Mouse (Mus musculus): ENCODE data around the gene Cyba. TPM values are rescaled to one million over a fixed set of nuclear protein-coding genes. Genes with fewer than 3 reads are reported as not detected.

Gene Cyba
- polyA plus RNA-seq, 1 experiment from 2014 or later = 70.0 TPM

- H3K27me3 ChIP-seq (ENCODE audit: poor library complexity, severe bottlenecking) = no peaks in the 10 kb centered on the region
- H3K4me1 ChIP-seq = peaks cover 31% of the 10 kb centered on the region
- peaks cover 20% of the 10 kb centered on the region for H3K36me3 ChIP-seq (replicated peaks)
- peak; percentile 99 for DNase-seq (ENCODE audit: extremely low spot score, low spot score)
- peak within 1 kb of the TSS; percentile 71 for H3K4me3 ChIP-seq
- under 1% methylated on average over 47 of the region's 47 CpGs for WGBS
- H3K27ac ChIP-seq = peak within 1 kb of the TSS; percentile 94
- H3K9me3 ChIP-seq = no peaks in the 10 kb centered on the region
These were observed 10.7 kb upstream of the Cyba start, which contains the start of gene Mvd for GRCm38 (mm10) chr8:122443262-122444006. Gene Mvd, minus strand, starts transcription at chr8:122443422.

DNA sequence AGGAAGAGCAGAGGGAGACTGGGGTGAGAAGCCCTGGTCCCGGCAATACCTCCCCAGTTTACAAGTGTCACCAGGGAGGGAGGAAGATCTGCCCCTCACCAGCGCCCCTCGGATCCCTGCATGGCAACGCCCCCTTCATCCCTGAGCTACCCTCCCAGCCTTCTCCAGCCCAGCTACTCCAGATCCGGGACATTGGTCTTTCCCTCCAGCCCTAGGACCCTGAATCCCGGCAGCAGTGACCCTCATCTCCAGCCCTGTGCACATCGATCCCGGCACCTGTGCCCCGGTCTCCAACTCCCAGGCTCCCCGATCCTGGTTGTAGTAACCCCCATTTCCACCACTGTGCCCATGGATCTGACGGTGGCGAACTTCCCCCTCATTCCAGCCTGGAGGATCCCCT is 10.1 kb upstream of the Cyba start:
- Histone ChIP-seq H3K27ac (peak overlapping the region; percentile 94), H3K9me3 (no peaks in the 10 kb centered on the region), H3K4me1 (peaks cover 33% of the 10 kb centered on the region), H3K27me3 (ENCODE audit: poor library complexity, severe bottlenecking) (no peaks in the 10 kb centered on the region), H3K4me3 (peak overlapping the region; percentile 71), H3K36me3 (replicated peaks) (peaks cover 27% of the 10 kb centered on the region)
- DNase-seq (ENCODE audit: extremely low spot score, low spot score) = no peak
- WGBS = 1% methylated on average over 12 of the region's 12 CpGs

- Histone ChIP-seq H3K36me3 (replicated peaks) (peaks cover 31% of the 10 kb centered on the region), H3K4me1 (peaks cover 33% of the 10 kb centered on the region), H3K4me3 (peak overlapping the region; percentile 71), H3K9me3 (no peaks in the 10 kb centered on the region), H3K27me3 (ENCODE audit: poor library complexity, severe bottlenecking) (no peaks in the 10 kb centered on the region), H3K27ac (peak overlapping the region; percentile 94)
- WGBS = 22% methylated on average over 7 of the region's 7 CpGs
- no peak for DNase-seq (ENCODE audit: extremely low spot score, low spot score)
These were observed 9.6 kb upstream of the Cyba start for GRCm38 (mm10) chr8:122442356-122442755.

DNA sequence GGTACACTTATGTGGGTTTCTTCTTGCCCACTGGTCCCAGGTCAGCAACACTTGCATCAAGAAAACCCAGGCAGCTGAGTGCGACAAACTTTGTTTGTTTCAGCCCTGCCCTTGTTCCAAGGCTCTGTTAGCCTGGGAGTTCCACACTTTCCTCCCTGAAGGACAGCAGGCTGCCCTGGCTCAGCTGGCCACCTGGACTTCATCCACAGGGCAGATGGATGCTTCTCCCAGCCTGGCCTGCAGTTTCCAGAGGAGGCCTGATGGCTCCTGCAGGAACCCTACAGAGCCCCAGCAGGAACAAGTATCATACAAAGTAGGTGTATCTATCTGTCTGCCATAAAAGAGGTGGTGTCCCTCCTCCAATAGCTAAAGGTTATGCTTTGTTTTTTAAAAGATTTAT is 8.6 kb upstream of the Cyba start:
- DNase-seq (ENCODE audit: extremely low spot score, low spot score) = no peak
- 94% methylated on average over 1 of the region's 1 CpGs for WGBS
- peaks cover 41% of the 10 kb centered on the region for H3K36me3 ChIP-seq (replicated peaks)

GRCm38 (mm10) chr8:122439336-122439735 is 6.6 kb upstream of the Cyba start:
- Histone ChIP-seq H3K27ac (no peak overlapping the region), H3K36me3 (replicated peaks) (peaks cover 61% of the 10 kb centered on the region), H3K9me3 (peaks cover 4% of the 10 kb centered on the region), H3K4me3 (no peak overlapping the region), H3K27me3 (ENCODE audit: poor library complexity, severe bottlenecking) (no peaks in the 10 kb centered on the region; the same call in 1 of the 2 replicates), H3K4me1 (peaks cover 15% of the 10 kb centered on the region)
- no peak for DNase-seq (ENCODE audit: extremely low spot score, low spot score)
- WGBS = 95% methylated on average over 16 of the region's 16 CpGs

More for the DNA sequence above, 8.6 kb upstream of the Cyba start:
- Histone ChIP-seq H3K4me1 (peaks cover 33% of the 10 kb centered on the region), H3K9me3 (no peaks in the 10 kb centered on the region), H3K4me3 (no peak overlapping the region; the same call in 1 of the 2 replicates), H3K27ac (no peak overlapping the region), H3K27me3 (ENCODE audit: poor library complexity, severe bottlenecking) (no peaks in the 10 kb centered on the region; the same call in 1 of the 2 replicates)

GRCm38 (mm10) chr8:122437708-122438331 is 5.1 kb upstream of the Cyba start:
- H3K27ac ChIP-seq = no peak overlapping the region
- H3K9me3 ChIP-seq = peaks cover 4% of the 10 kb centered on the region
- H3K36me3 ChIP-seq (replicated peaks) = peaks cover 73% of the 10 kb centered on the region
- H3K4me3 ChIP-seq = no peak overlapping the region
- H3K27me3 ChIP-seq (ENCODE audit: poor library complexity, severe bottlenecking) = no peaks in the 10 kb centered on the region; the same call in 1 of the 2 replicates
- H3K4me1 ChIP-seq = peaks cover 19% of the 10 kb centered on the region
- DNase-seq (ENCODE audit: extremely low spot score, low spot score) = no peak
- 93% methylated on average over 13 of the region's 13 CpGs for WGBS

GRCm38 (mm10) chr8:122436586-122437125 is 3.9 kb upstream of the Cyba start:
- Histone ChIP-seq H3K27me3 (ENCODE audit: poor library complexity, severe bottlenecking) (peaks cover 6% of the 10 kb centered on the region; the same call in 1 of the 2 replicates), H3K36me3 (replicated peaks) (peaks cover 73% of the 10 kb centered on the region), H3K9me3 (peaks cover 4% of the 10 kb centered on the region), H3K4me3 (no peak overlapping the region), H3K4me1 (peaks cover 24% of the 10 kb centered on the region), H3K27ac (no peak overlapping the region)
- DNase-seq (ENCODE audit: extremely low spot score, low spot score) = no peak
- WGBS = 91% methylated on average over 20 of the region's 20 CpGs

GRCm38 (mm10) chr8:122436146-122436545 is 3.4 kb upstream of the Cyba start:
- Histone ChIP-seq H3K27me3 (ENCODE audit: poor library complexity, severe bottlenecking) (peaks cover 11% of the 10 kb centered on the region; the same call in 1 of the 2 replicates), H3K4me1 (peaks cover 29% of the 10 kb centered on the region), H3K36me3 (replicated peaks) (peaks cover 73% of the 10 kb centered on the region), H3K4me3 (no peak overlapping the region), H3K27ac (no peak overlapping the region), H3K9me3 (peaks cover 4% of the 10 kb centered on the region)
- 94% methylated on average over 9 of the region's 9 CpGs for WGBS
- no peak for DNase-seq (ENCODE audit: extremely low spot score, low spot score)

- Histone ChIP-seq H3K27me3 (ENCODE audit: poor library complexity, severe bottlenecking) (peaks cover 14% of the 10 kb centered on the region; the same call in 1 of the 2 replicates), H3K4me3 (no peak overlapping the region), H3K4me1 (peaks cover 34% of the 10 kb centered on the region), H3K36me3 (replicated peaks) (peaks cover 73% of the 10 kb centered on the region), H3K9me3 (peaks cover 4% of the 10 kb centered on the region), H3K27ac (no peak overlapping the region)
- DNase-seq (ENCODE audit: extremely low spot score, low spot score) = no peak
- WGBS = 91% methylated on average over 6 of the region's 6 CpGs
These were observed 2.6 kb upstream of the Cyba start for GRCm38 (mm10) chr8:122435375-122435774.

DNA sequence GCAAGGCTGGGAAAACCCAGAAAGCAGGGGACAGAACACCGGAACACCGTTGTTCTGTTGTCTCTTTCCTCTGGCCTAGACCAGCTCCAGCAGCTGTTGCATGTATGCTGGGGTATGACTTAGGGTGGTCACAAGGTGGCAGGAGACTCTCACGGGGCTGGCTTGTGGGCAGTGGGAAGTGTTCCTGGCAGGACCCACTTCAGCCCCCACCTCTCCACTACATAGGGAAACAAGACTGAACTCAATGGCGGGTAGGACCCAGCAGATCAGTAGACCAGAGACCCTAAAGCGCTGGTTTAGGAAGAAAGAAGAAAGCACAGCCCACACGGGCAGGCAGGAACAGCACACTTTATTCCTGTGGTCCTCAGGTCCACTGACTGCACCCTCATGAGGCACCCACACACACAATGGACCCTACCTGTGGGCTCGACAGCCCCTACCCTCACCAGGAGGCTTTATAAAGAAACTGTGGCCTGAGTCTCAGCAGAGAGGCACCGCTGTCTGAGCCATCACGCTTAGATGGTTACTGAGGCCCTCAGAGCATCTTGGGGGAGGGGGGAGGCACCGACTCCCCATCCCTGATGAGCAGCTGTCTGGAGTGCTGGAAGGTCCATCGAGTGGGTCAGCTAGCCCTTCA is 657 bp upstream of the Cyba start:
- 68% methylated on average over 11 of the region's 11 CpGs for WGBS
- no peak for DNase-seq (ENCODE audit: extremely low spot score, low spot score)
- Histone ChIP-seq H3K27ac (peak overlapping the region; percentile 84), H3K4me1 (peaks cover 34% of the 10 kb centered on the region), H3K27me3 (ENCODE audit: poor library complexity, severe bottlenecking) (peaks cover 14% of the 10 kb centered on the region; the same call in 1 of the 2 replicates), H3K4me3 (peak overlapping the region; percentile 63; the same call in 1 of the 2 replicates), H3K9me3 (peaks cover 4% of the 10 kb centered on the region), H3K36me3 (replicated peaks) (peaks cover 53% of the 10 kb centered on the region)

- H3K9me3 ChIP-seq = peaks cover 4% of the 10 kb centered on the region
- peaks cover 14% of the 10 kb centered on the region; the same call in 1 of the 2 replicates for H3K27me3 ChIP-seq (ENCODE audit: poor library complexity, severe bottlenecking)
- 39% methylated on average over 18 of the region's 18 CpGs for WGBS
- peak overlapping the region; percentile 63 for H3K4me3 ChIP-seq
- peaks cover 31% of the 10 kb centered on the region for H3K4me1 ChIP-seq
- H3K27ac ChIP-seq = peak overlapping the region; percentile 84
- peak; percentile 32 for DNase-seq (ENCODE audit: extremely low spot score, low spot score)
- peaks cover 39% of the 10 kb centered on the region for H3K36me3 ChIP-seq (replicated peaks)
These were observed 862 bp downstream of the Cyba start for GRCm38 (mm10) chr8:122431694-122432442.

GRCm38 (mm10) chr8:122430646-122431045 is 2.1 kb downstream of the Cyba start:
- peaks cover 31% of the 10 kb centered on the region for H3K4me1 ChIP-seq
- H3K27me3 ChIP-seq (ENCODE audit: poor library complexity, severe bottlenecking) = peaks cover 14% of the 10 kb centered on the region; the same call in 1 of the 2 replicates
- H3K9me3 ChIP-seq = peaks cover 4% of the 10 kb centered on the region
- peaks cover 28% of the 10 kb centered on the region for H3K36me3 ChIP-seq (replicated peaks)
- no peak overlapping the region for H3K4me3 ChIP-seq
- 83% methylated on average over 3 of the region's 3 CpGs for WGBS
- DNase-seq (ENCODE audit: extremely low spot score, low spot score) = no peak
- no peak overlapping the region for H3K27ac ChIP-seq
